Mouse (Mus musculus): ENCODE data around the gene Gimap8. TPM values are rescaled to one million over a fixed set of nuclear protein-coding genes. Genes with fewer than 3 reads are reported as not detected.
"Not testable (repeated sequence)": the region's sequence is repeated elsewhere in the genome, so short reads cannot be mapped to it uniquely, and the experiment has no call there.

Gimap8 gene
- polyA plus RNA-seq, 1 experiment from 2014 or later = 0.42 TPM

DNA sequence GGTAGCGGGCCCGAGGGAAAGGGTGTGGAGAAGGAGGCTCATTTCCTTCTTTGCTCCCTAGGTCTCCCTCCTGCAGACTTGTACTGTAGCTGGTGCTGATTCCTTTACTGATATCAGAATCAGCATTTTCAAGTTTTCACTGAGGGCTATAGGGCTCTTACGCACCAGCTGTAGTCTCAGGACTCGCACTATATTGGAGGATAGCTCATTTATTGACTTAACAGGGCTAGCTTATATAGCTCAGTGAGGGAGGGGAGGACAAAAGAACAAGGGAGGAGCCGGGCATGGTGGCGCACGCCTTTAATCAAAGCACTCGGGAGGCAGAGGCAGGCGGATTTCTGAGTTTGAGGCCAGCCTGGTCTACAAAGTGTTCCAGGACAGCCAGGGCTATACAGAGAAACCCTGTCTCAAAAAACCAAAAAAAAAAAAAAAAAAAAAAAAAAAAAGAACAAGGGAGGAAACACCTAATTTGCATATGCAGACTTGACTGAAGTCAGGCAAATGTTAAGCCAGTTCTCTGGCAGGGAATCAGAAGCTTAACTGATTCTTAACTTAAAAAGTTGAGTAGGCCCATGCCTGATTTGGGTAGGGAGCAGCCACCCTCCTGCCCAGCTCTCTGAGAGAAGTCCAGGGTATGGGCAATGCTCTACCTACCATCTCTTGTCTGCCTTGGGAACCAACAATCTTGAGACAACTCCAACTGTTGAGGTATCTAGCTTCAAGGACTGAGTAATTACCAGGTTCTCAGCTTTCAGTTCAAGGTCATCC, 27.4 kb downstream of the Gimap8 start:
- no peak overlapping the region for H3K9ac ChIP-seq (replicated peaks)
- H3K36me3 ChIP-seq = no peaks in the 10 kb centered on the region
- H3K27me3 ChIP-seq = no peaks in the 10 kb centered on the region
- H3K9me3 ChIP-seq = no peaks in the 10 kb centered on the region
- ATAC-seq (replicated peaks) = no peak
- H3K4me3 ChIP-seq = no peak overlapping the region
- no peaks in the 10 kb centered on the region for H3K4me1 ChIP-seq
- no peak overlapping the region for H3K4me2 ChIP-seq (replicated peaks)
- 91% methylated on average over 9 of the region's 9 CpGs for WGBS
- H3K27ac ChIP-seq (replicated peaks) = no peak overlapping the region

DNA sequence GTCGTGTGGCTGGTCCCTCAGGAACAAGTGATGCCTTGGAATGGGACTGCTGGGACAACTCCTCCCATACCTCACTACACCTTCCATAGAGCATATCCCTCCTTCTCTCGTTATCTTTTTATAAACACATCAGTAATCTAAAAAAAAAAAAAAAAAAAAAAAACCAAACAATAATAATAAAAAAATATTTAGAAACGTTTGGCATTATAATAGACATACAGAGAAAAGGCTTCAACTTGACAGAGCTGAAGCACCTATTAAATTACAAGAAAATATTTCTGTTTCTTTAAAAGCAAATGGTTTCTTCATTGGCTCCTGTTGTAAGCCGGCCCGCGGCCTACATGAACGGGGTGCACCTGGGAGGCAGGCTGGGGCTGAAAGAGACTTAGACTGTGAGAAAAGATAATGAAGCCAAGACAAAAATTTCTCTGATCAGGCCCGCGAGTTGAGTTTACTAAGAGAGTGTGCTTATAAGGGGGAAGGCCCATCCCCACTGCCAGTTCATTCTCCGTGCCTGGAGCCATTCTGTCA, 28.4 kb downstream of the Gimap8 start:
- Histone ChIP-seq H3K4me3 (no peak overlapping the region), H3K27me3 (no peaks in the 10 kb centered on the region), H3K9ac (replicated peaks) (no peak overlapping the region), H3K9me3 (no peaks in the 10 kb centered on the region), H3K4me1 (no peaks in the 10 kb centered on the region), H3K4me2 (replicated peaks) (peak overlapping the region; percentile 22), H3K36me3 (no peaks in the 10 kb centered on the region), H3K27ac (replicated peaks) (no peak overlapping the region)
- ATAC-seq (replicated peaks) = no peak
- WGBS = 44% methylated on average over 10 of the region's 10 CpGs

- Histone ChIP-seq H3K27me3 (no peaks in the 10 kb centered on the region), H3K9me3 (no peaks in the 10 kb centered on the region), H3K27ac (replicated peaks) (no peak within 1 kb of the TSS), H3K4me2 (replicated peaks) (peak within 1 kb of the TSS; percentile 22), H3K4me1 (no peaks in the 10 kb centered on the region), H3K4me3 (peak within 1 kb of the TSS; percentile 1; the same call in 1 of the 2 replicates), H3K36me3 (no peaks in the 10 kb centered on the region), H3K9ac (replicated peaks) (no peak within 1 kb of the TSS)
- ATAC-seq (replicated peaks) = no peak
- 22% methylated on average over 11 of the region's 13 CpGs for WGBS
These were observed 29.2 kb downstream of the Gimap8 start, which contains the start of gene Gimap9 for GRCm38 (mm10) chr6:48675931-48676859. TSS of gene Gimap9 (plus strand) at chr6:48676129.

DNA sequence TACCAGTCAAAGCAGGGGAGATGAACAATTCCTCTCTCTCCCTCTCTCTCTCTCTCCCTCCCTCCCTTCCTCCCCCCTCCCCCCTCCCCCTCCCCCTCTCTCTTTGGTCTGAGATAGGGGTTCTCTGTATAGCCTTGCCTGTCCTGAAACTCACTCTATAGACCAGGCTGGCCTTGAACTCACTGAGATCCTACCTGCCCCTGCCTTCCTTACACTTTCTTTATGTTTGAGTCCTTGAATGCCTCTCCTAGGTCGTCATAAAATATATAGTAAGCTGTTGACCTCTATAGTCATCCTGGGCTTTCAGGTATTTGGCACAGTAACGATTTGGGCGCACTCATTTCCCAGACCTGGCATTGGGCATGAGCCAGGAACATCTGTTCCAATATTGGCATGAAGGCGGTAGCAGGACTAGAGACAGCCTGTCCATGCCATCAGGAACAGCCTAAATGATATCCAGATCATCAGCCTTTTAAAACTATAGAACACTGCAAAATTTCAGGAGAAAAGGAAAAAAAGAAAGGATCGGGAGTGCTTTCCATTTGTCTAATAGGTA, 29.9 kb downstream of the Gimap8 start:
- Histone ChIP-seq H3K27ac (replicated peaks) (no peak overlapping the region), H3K4me3 (no peak overlapping the region), H3K27me3 (no peaks in the 10 kb centered on the region), H3K9me3 (no peaks in the 10 kb centered on the region), H3K4me2 (replicated peaks) (no peak overlapping the region), H3K4me1 (no peaks in the 10 kb centered on the region), H3K36me3 (no peaks in the 10 kb centered on the region), H3K9ac (replicated peaks) (no peak overlapping the region)
- WGBS = 73% methylated on average over 5 of the region's 5 CpGs
- no peak for ATAC-seq (replicated peaks)

DNA sequence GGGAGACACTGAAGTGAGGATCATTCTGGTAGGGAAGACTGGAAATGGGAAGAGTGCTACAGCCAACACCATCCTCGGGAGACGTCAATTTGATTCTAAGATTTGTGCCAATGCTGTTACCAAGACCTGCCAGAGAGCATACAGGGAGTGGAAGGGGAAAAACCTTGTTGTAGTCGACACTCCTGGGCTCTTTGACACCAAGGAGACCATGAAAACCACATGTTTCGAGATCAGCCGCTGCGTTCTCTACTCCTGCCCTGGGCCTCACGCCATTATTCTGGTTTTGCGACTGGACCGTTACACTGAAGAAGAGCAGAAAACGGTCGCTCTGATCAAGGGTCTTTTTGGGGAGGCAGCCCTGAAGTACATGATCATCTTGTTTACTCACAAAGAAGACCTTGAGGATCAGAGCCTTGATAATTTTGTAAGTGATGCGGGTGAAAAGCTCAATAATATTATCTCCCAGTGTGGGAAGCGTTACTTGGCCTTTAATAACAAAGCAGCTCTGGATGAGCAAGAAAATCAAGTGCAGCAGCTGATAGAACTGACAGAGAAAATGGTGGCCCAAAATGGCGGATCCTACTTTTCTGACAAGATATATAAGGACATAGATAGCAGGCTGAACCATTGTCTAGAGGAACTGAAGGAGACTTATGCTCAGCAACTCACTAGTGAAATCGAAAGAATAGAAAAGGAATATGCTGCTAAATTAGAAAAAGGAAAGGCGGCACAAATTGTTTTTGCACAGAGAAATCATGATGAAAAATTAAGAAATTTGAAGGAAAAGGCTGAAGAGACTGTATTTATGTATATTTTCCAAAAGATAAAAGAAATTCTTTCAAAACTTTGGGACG, 30.7 kb downstream of the Gimap8 start:
- H3K9me3 ChIP-seq = no peaks in the 10 kb centered on the region
- H3K4me2 ChIP-seq (replicated peaks) = no peak overlapping the region
- no peak for ATAC-seq (replicated peaks)
- WGBS = 92% methylated on average over 17 of the region's 17 CpGs
- no peaks in the 10 kb centered on the region for H3K36me3 ChIP-seq
- no peak overlapping the region for H3K27ac ChIP-seq (replicated peaks)
- H3K4me1 ChIP-seq = no peaks in the 10 kb centered on the region
- H3K4me3 ChIP-seq = no peak overlapping the region
- no peaks in the 10 kb centered on the region for H3K27me3 ChIP-seq
- no peak overlapping the region for H3K9ac ChIP-seq (replicated peaks)

GRCm38 (mm10) chr6:48678391-48678790, 31.4 kb downstream of the Gimap8 start:
- no peak overlapping the region for H3K27ac ChIP-seq (replicated peaks)
- no peak for ATAC-seq (replicated peaks)
- no peaks in the 10 kb centered on the region for H3K9me3 ChIP-seq
- no peak overlapping the region for H3K4me3 ChIP-seq
- no peaks in the 10 kb centered on the region for H3K4me1 ChIP-seq
- no peaks in the 10 kb centered on the region for H3K36me3 ChIP-seq
- no peaks in the 10 kb centered on the region for H3K27me3 ChIP-seq
- 84% methylated on average over 4 of the region's 4 CpGs for WGBS
- H3K9ac ChIP-seq (replicated peaks) = no peak overlapping the region
- no peak overlapping the region for H3K4me2 ChIP-seq (replicated peaks)

GRCm38 (mm10) chr6:48679701-48680100, 32.7 kb downstream of the Gimap8 start:
- Histone ChIP-seq H3K9me3 (no peaks in the 10 kb centered on the region), H3K4me2 (replicated peaks) (no peak overlapping the region), H3K4me3 (no peak overlapping the region), H3K27me3 (no peaks in the 10 kb centered on the region), H3K9ac (replicated peaks) (no peak overlapping the region), H3K27ac (replicated peaks) (no peak overlapping the region), H3K36me3 (no peaks in the 10 kb centered on the region), H3K4me1 (no peaks in the 10 kb centered on the region)
- 91% methylated on average over 6 of the region's 6 CpGs for WGBS
- no peak for ATAC-seq (replicated peaks)

DNA sequence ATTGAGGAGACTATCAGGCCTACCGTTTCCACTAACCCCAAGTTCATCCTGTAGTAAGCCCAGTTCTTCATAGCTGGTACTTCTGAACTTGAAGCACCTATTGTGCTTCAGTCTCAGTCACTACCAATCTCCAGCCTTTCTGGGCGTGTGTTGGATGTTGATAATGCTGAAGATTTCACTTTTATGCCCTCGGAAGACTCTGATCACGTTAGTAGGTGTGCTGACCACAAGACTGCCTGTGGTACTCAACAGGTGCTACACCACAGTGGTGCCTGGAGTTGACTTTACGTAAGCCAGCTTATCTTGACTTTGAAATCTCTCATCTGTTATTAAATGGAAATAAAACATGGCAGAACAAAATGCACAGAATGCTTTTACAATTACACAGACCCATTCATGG, 33.4 kb downstream of the Gimap8 start:
- Histone ChIP-seq H3K4me2 (replicated peaks) (no peak overlapping the region), H3K9me3 (no peaks in the 10 kb centered on the region), H3K9ac (replicated peaks) (no peak overlapping the region), H3K36me3 (no peaks in the 10 kb centered on the region), H3K4me3 (no peak overlapping the region), H3K4me1 (no peaks in the 10 kb centered on the region), H3K27me3 (no peaks in the 10 kb centered on the region), H3K27ac (replicated peaks) (no peak overlapping the region)
- no peak for ATAC-seq (replicated peaks)
- 82% methylated on average over 5 of the region's 5 CpGs for WGBS

DNA sequence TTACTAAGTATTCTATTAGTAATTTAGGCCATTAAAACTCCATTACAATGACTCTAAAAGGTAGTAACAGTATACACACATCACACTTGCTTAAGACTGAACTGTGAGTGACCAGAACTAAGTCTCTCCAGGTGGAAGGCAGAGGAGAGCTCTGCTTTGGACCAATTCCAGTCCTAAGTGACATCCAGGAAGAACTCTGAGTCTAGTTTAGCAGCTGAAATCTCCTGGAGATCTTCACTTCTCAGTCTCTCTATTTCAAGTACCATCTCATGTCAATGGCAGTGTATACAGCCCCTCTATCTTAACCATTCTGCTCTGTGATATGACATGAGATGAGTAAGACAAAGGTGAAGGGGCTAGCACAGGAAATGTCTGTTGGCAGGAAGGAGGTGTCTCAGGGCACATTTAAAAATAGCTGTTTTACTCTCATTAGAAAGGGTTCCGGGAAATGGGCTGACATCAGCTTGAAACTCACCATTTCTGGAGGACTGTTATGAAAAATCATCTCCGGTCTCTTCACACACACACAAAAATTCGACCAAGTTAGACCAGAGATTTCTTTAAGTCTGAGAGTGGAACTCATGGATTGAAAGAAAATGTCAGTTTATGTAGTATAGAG, 34.5 kb downstream of the Gimap8 start:
- 85% methylated on average over 3 of the region's 3 CpGs for WGBS
- ATAC-seq (replicated peaks) = no peak
- Histone ChIP-seq H3K9ac (replicated peaks) (no peak overlapping the region), H3K4me3 (no peak overlapping the region), H3K27me3 (no peaks in the 10 kb centered on the region), H3K4me1 (no peaks in the 10 kb centered on the region), H3K9me3 (no peaks in the 10 kb centered on the region), H3K4me2 (replicated peaks) (no peak overlapping the region), H3K27ac (replicated peaks) (no peak overlapping the region), H3K36me3 (no peaks in the 10 kb centered on the region)

DNA sequence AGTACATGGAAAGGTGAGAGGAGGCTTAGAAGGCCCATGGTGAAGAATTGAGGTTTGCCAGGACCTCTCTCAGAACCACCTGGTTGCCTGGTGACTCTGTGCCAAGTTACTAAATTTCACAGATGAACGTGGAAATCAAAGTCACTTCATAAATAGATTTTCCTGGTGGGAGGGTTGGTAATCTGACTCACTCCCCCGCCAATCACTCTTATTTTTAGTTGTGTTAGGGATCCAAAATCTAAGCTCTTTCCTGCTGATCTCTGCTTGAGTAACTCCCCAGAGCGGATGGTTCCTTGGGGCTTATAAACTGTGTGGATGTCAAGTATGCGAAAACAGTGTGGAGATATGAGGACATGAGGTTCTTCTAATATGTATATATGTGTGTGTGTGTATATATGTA, 35.2 kb downstream of the Gimap8 start:
- Histone ChIP-seq H3K27me3 (no peaks in the 10 kb centered on the region), H3K36me3 (no peaks in the 10 kb centered on the region), H3K4me2 (replicated peaks) (no peak overlapping the region), H3K9ac (replicated peaks) (no peak overlapping the region), H3K4me1 (no peaks in the 10 kb centered on the region), H3K4me3 (no peak overlapping the region), H3K27ac (replicated peaks) (no peak overlapping the region), H3K9me3 (no peaks in the 10 kb centered on the region)
- ATAC-seq (replicated peaks) = no peak
- 84% methylated on average over 4 of the region's 4 CpGs for WGBS

DNA sequence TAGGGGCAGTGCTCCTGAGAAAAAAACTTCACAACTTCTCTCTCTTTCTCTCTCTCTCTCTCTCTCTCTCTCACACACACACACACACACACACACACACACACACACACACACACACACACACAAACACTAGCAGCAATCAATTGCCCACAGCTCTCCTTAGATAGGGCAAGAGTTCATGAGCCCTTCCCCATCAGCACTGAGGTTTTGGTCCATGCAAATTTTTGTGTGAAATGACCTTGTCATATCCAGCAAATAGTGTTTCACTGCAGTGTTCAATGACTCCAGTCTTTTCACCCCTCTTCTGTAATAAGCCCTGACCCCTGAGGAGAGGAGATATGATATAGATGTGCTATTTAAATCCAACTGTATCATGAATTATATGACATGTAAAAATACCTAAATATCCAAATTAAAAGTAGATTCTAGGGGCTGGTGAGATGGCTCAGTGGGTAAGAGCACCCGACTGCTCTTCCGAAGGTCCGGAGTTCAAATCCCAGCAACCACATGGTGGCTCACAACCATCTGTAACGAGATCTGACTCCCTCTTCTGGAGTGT, 36.3 kb downstream of the Gimap8 start:
- H3K9ac ChIP-seq (replicated peaks); H3K4me1 ChIP-seq; H3K36me3 ChIP-seq; H3K4me3 ChIP-seq; H3K9me3 ChIP-seq; H3K27me3 ChIP-seq; H3K27ac ChIP-seq (replicated peaks); ATAC-seq (replicated peaks); H3K4me2 ChIP-seq (replicated peaks): not testable (repeated sequence)
- 87% methylated on average over 4 of the region's 4 CpGs for WGBS
